Mouse (Mus musculus) B cell, adult 67 days (primary cell): ENCODE data around the gene Lpar3. TPM values are rescaled to one million over a fixed set of nuclear protein-coding genes. Genes with fewer than 3 reads are reported as not detected.

ENCODE experiments used
- total RNA-seq, 2 experiments: library from RNA; stranded (reverse); gene quantifications; 4 replicates each; pipeline ENCODE4 v1.2.4; 2023

Gene Lpar3
- total RNA-seq = not detected

GRCm38 (mm10) chr3:146220776-146221486 is at the start of gene Lpar3:
Gene Lpar3 (plus strand): TSS chr3:146220963.

Other genes with a start within 250 kb of the Lpar3 start
- gene Syde2, start 233.1 kb upstream of the Lpar3 start, total RNA-seq = not detected
- not detected for gene Wdr63, start 112.8 kb upstream of the Lpar3 start, total RNA-seq
- gene Mcoln3, start 103.5 kb upstream of the Lpar3 start, total RNA-seq = 1 to 10 TPM; 5.8 to 7.1 TPM
- gene Mcoln2, start 71.1 kb upstream of the Lpar3 start, total RNA-seq = 10 to 100 TPM; 41.0 to 44.1 TPM
- gene Ssx2ip, start 183.7 kb downstream of the Lpar3 start, total RNA-seq = 1 to 10 TPM; 1.8 to 2.0 TPM
- gene Ctbs, start 228.8 kb downstream of the Lpar3 start, total RNA-seq = 10 to 100 TPM in 1 of 2 experiments, 1 to 10 TPM in 1; 9.7 to 17.0 TPM